Mouse (Mus musculus) embryonic facial prominence, embryonic 14.5 days (tissue): ENCODE measurements around the gene Ncam1. TPM values are rescaled to one million over a fixed set of nuclear protein-coding genes. Genes with fewer than 3 reads are reported as not detected.

Experiments
- ATAC-seq: fragments of 200-750 bp; cut with Nextera tagmentation; 2 replicates; pipeline ENCODE4 v1.8.0; 2017; ENCODE audit warnings: low read depth, moderate number of reproducible peaks, moderate TSS enrichment
- DNase-seq: peaks from one replicate; pipeline ENCODE4 v3.0.0-alpha.2; 2015; ENCODE audit warnings: low spot score
- H3K27ac ChIP-seq: fragments of 300-500 bp; sonication (generic); replicated peaks from 2 replicates; pipeline ENCODE4 v1.5.1; 2014; ENCODE audit warnings: low read depth, mild to moderate bottlenecking, low read length, moderate library complexity
- H3K27me3 ChIP-seq: fragments of 300-500 bp; sonication (generic); replicated peaks from 2 replicates; pipeline ENCODE4 v1.6.1; 2014; ENCODE audit warnings: low read length; ENCODE audit not compliant: control insufficient read depth, insufficient read depth
- H3K36me3 ChIP-seq: fragments of 300-500 bp; sonication (generic); 2 replicates; pipeline ENCODE4 v1.6.1; 2014; ENCODE audit warnings: low read length, mixed read lengths; ENCODE audit not compliant: control insufficient read depth, insufficient read depth
- H3K4me1 ChIP-seq: fragments of 300-500 bp; sonication (generic); 2 replicates; pipeline ENCODE4 v1.6.1; 2014; ENCODE audit warnings: antibody characterized with exemption, low read length; ENCODE audit not compliant: control insufficient read depth, insufficient read depth
- H3K4me2 ChIP-seq: fragments of 300-500 bp; sonication (generic); 2 replicates; pipeline ENCODE4 v1.6.1; 2014; ENCODE audit warnings: low read depth, mild to moderate bottlenecking, low read length, moderate library complexity, mixed read lengths
- H3K4me3 ChIP-seq: fragments of 300-500 bp; sonication (generic); 2 replicates; pipeline ENCODE4 v1.5.1; 2014; ENCODE audit warnings: low read depth, mild to moderate bottlenecking, low read length
- H3K9ac ChIP-seq: fragments of 300-500 bp; sonication (generic); 2 replicates; pipeline ENCODE4 v1.6.1; 2014; ENCODE audit warnings: low read depth, mild to moderate bottlenecking, low read length, moderate library complexity, mixed read lengths
- H3K9me3 ChIP-seq: fragments of 300-500 bp; sonication (generic); 2 replicates; pipeline ENCODE4 v1.6.1; 2016; ENCODE audit warnings: low read length; ENCODE audit not compliant: control insufficient read depth
- WGBS: fragments of 180-500 bp; shearing (Covaris S2); extraction: QIAGEN DNeasy Blood & Tissue Kit; methylation state at CpG from one replicate; pipeline ENCODE4 v1.1.7; 2014; 5-methylcytosine and 5-hydroxymethylcytosine counted together
- polyA plus RNA-seq: library from polyadenylated mRNA; unstranded; fragments of >200 nt; fragmentation: Nextera tagmentation; extraction: Ambion mirVana; gene quantifications from 2 replicates; pipeline ENCODE4 v1.2.1, GENCODE M21; 2014

The Ncam1 gene
- polyA plus RNA-seq, 1 experiment from 2014 or later: 104 TPM

DNA sequence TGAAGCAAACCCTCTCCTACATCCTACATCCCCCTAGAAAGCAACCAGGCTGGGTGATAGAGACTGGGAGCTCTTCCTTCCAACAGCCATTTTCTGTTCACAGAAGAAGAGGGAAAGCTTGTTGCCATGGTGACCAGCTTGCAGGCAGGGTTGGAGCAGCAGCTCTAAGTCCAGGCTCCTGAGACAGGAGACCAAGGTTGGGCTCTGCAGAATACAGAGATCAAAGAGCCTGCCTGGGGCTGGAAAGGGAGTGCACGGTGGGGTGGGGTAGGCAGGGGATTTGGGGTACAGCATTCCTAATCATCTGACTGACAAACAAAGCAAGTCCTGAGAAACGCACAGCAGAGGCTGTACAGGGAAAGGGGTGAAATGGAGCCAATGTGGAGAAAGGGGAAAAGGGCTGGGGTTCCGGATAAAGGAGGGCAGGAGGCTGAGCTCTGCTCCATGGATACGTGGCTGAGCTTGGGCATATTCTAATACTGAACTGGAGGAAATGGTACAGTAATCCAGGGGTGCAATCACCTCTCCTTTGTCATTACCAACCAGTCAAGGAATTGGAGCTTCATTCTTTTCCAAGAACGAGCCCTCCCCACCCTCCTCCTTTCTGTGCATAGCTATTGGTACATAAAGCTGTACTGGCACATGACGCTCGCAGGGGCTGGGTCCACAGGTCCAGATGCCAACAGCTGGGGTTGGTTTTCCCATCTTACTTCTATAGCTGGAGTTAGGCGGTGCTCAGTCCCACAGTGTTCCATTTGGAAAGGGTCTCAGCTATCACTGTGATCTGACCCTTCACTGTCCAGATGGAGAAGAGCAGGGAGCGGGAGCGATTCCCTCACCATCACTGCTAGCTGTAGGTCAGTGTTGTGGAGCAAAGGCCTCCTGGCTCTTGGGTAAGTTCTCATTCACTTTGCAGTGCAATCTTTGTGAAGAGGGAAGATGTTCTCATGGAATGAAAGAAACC is 227.7 kb downstream of the Ncam1 start:
- H3K27ac ChIP-seq: peak overlapping the region; percentile 85
- ATAC-seq: peak; percentile 66
- 31% methylated on average over 10 of the region's 10 CpGs for WGBS
- H3K4me1 ChIP-seq: peaks cover 27% of the 10 kb centered on the region
- no peak overlapping the region for H3K4me3 ChIP-seq
- H3K9me3 ChIP-seq: no peaks in the 10 kb centered on the region
- H3K9ac ChIP-seq: no peak overlapping the region
- DNase-seq: peak; percentile 89
- H3K36me3 ChIP-seq: peaks cover 36% of the 10 kb centered on the region
- no peaks in the 10 kb centered on the region for H3K27me3 ChIP-seq
- 0 out of 2 replicates have a peak overlapping the region, but pooled peaks have one; percentile 16 for H3K4me2 ChIP-seq

GRCm38 (mm10) chr9:49570033-49570660 is 228.6 kb downstream of the Ncam1 start:
- H3K9me3 ChIP-seq: no peaks in the 10 kb centered on the region
- no peak for DNase-seq
- H3K27ac ChIP-seq: 0 out of 2 replicates have a peak overlapping the region, but pooled peaks have one; percentile 85

DNA sequence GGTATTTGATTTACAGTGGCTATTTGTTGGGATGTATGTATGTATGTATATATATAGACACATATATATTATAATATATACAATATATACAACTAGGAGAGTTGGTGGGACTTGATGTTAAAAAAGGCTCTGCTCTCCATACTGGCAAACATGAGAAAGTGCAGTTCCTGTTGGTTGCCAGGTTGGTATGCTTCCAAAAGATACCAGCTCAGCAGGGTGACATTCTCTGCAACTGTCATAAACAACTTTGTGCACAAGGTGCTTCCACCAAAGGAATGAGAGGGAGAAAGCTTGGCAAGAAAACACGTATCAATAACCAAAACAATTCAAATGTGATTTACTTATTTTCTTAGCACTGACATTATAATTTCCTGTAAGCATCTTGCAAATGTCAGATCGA is 232.9 kb downstream of the Ncam1 start:
- WGBS: 88% methylated on average over 2 of the region's 2 CpGs
- ATAC-seq (no peak), DNase-seq (no peak)
- Histone ChIP-seq H3K4me1 (peaks cover 5% of the 10 kb centered on the region), H3K9me3 (no peaks in the 10 kb centered on the region), H3K9ac (no peak overlapping the region), H3K27ac (no peak overlapping the region), H3K4me2 (no peak overlapping the region), H3K36me3 (peaks cover 71% of the 10 kb centered on the region), H3K4me3 (no peak overlapping the region), H3K27me3 (no peaks in the 10 kb centered on the region)

More at GRCm38 (mm10) chr9:49570033-49570660, 228.6 kb downstream of the Ncam1 start:
- no peak for ATAC-seq
- 45% methylated on average over 7 of the region's 7 CpGs for WGBS
- H3K4me3 ChIP-seq: no peak overlapping the region
- no peak overlapping the region for H3K4me2 ChIP-seq
- no peak overlapping the region for H3K9ac ChIP-seq
- H3K36me3 ChIP-seq: peaks cover 42% of the 10 kb centered on the region
- no peaks in the 10 kb centered on the region for H3K27me3 ChIP-seq
- peaks cover 27% of the 10 kb centered on the region for H3K4me1 ChIP-seq

DNA sequence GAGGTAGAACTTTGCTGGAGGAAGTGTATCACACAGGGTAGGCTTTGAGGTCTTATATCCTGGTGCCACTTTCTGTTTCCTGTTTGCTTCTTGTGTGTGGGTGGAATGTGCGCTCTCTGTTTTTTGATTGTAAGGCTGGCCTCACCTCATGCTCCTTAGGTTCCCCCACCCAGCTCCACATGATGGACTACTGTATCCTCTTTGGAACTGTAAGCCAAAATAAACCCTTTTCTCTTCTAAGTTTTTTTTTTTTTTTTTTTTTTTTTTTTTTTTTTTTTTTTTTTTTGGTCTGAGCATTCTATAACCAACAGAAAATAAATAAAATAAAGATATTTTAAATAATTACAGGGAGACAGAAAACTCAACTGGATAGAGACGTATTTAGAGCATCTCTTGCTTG is 239.8 kb downstream of the Ncam1 start:
- Histone ChIP-seq H3K27ac (no peak overlapping the region), H3K9ac (no peak overlapping the region), H3K36me3 (peaks cover 33% of the 10 kb centered on the region), H3K9me3 (no peaks in the 10 kb centered on the region), H3K4me2 (no peak overlapping the region), H3K4me3 (no peak overlapping the region), H3K27me3 (no peaks in the 10 kb centered on the region), H3K4me1 (no peaks in the 10 kb centered on the region)
- 88% methylated on average over 2 of the region's 2 CpGs for WGBS
- DNase-seq (no peak), ATAC-seq (no peak)

DNA sequence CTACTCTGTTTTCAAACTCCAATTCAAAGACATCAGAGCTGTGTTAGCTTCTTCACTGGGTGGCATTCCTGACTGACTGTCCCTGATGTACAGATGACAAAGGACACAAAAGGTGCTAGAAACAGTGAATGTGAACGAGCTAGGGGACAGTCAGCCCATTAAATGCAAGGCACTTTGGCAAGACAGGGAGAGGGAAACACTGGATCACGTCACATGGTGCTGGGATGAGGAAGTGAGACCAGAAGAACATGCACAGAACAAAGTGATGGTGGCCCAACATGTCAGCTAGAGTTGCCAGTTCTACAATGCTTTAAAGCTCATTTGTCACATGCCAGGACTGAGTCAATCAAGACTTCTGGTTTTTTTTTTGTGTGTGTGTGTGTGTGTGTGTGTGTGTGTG is 247.4 kb downstream of the Ncam1 start:
- Histone ChIP-seq H3K27me3 (no peaks in the 10 kb centered on the region), H3K4me3 (no peak overlapping the region), H3K9ac (no peak overlapping the region), H3K36me3 (peaks cover 15% of the 10 kb centered on the region; the same call in 1 of the 2 replicates), H3K4me1 (no peaks in the 10 kb centered on the region), H3K27ac (no peak overlapping the region), H3K4me2 (no peak overlapping the region), H3K9me3 (no peaks in the 10 kb centered on the region)
- 84% methylated on average over 2 of the region's 2 CpGs for WGBS
- ATAC-seq (no peak), DNase-seq (no peak)

GRCm38 (mm10) chr9:49542593-49542992 is 256.1 kb downstream of the Ncam1 start:
- Histone ChIP-seq H3K4me1 (no peaks in the 10 kb centered on the region), H3K9me3 (no peaks in the 10 kb centered on the region), H3K9ac (no peak overlapping the region), H3K36me3 (peaks cover 48% of the 10 kb centered on the region), H3K27me3 (no peaks in the 10 kb centered on the region), H3K4me2 (no peak overlapping the region), H3K4me3 (no peak overlapping the region), H3K27ac (no peak overlapping the region)
- DNase-seq (no peak), ATAC-seq (no peak)
- 88% methylated on average over 4 of the region's 4 CpGs for WGBS

DNA sequence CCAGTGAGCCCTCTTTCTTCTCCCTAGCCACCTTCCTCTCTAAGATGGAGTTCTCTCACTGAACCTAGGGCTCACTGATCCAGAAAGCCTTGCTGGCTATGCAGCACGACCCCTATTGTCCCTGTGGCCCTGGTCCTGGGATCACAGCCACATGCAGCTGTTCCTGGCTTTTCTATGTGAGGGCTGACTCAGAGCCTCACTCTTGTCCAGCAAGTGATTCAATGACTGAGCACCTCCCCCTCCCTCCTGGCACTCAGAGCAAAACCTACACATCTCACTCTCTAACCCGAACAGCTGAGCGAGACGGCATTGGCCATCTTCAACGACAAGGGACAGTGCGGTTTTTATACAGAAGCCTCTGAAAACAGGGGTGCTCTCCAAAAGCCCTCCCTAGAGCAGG is 260.9 kb downstream of the Ncam1 start:
- Histone ChIP-seq H3K4me1 (peaks cover 5% of the 10 kb centered on the region; the same call in 1 of the 2 replicates), H3K4me2 (no peak overlapping the region), H3K9ac (no peak overlapping the region), H3K4me3 (no peak overlapping the region), H3K27ac (no peak overlapping the region), H3K36me3 (peaks cover 16% of the 10 kb centered on the region), H3K27me3 (no peaks in the 10 kb centered on the region), H3K9me3 (no peaks in the 10 kb centered on the region)
- ATAC-seq (0 out of 2 replicates have a peak, but pooled peaks have one; percentile 30), DNase-seq (peak; percentile 60)
- 75% methylated on average over 6 of the region's 6 CpGs for WGBS

DNA sequence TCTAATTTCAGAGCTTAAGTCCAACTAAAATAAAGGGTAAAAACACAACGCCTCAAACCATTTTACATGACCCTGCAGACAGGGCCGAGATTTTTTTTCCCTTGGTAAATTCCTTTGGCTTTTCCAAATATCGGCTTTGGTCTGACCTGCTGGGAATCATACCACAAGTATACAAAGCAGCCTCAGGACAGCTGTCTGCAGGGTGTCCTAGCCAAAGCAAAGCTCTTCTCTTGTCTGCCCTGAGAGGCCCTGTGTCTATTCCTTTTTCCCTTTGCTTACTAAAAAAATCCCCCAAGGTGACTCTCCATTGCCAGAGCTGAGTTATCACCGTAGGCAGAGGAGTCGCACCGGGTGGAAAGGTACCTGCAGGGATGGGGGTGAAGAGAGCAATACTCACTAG is 262.1 kb downstream of the Ncam1 start:
- no peaks in the 10 kb centered on the region for H3K27me3 ChIP-seq
- ATAC-seq (no peak), DNase-seq (no peak)
- H3K9ac ChIP-seq: no peak overlapping the region
- peaks cover 5% of the 10 kb centered on the region; the same call in 1 of the 2 replicates for H3K4me1 ChIP-seq
- no peak overlapping the region for H3K4me2 ChIP-seq
- no peak overlapping the region for H3K4me3 ChIP-seq
- H3K9me3 ChIP-seq: no peaks in the 10 kb centered on the region
- H3K36me3 ChIP-seq: 0 out of 2 replicates have a peak, but pooled peaks cover 7% of the 10 kb centered on the region
- no peak overlapping the region for H3K27ac ChIP-seq
- WGBS: 62% methylated on average over 6 of the region's 6 CpGs
